Mouse (Mus musculus): ENCODE measurements around the gene Ssbp3. TPM values are rescaled to one million over a fixed set of nuclear protein-coding genes. Genes with fewer than 3 reads are reported as not detected.
A peak's percentile ranks its signal among the peaks of the same experiment; 100 is the strongest.

Gene Ssbp3
- polyA plus RNA-seq, 1 experiment from 2014 or later: 43.3 TPM

DNA sequence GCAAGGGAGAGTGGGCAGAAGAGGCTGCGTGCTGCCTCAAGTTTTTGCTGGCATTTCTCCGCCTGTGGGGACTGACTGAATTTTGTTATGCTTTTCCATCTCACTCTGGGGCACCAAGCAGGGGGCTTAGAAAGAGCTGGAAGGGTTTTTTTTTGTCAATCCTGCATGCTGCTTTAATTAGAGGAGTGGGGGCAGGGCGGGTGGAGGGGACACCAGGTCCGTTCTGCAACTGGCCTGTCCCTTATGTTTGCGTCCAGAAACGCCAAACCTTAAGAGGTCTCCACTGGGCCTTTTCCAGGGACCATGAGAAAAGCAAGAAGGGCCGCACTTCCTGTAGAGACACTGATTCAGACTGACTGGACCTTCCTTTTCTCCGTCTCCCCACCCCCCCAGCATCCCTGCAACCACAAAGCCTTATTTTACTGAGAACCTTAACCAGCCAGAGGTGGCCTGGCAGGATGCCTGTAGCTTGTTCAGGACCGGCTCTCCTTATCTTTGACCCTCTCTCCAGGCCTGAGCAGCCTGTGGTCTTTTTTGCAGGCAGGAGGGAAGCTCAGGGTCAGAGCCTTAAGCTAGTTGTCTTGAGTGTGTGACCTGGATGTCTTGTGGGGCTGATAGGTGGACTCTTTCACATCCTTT lies 3.0 kb downstream of the Ssbp3 start:
- H3K27ac ChIP-seq (replicated peaks in 1 of 2; ENCODE audit: control insufficient read depth in 1 of 2, insufficient read depth in 1 of 2, low read depth in 2 of 2, low read length in 2 of 2): peak overlapping the region in 1 of 2 experiments; percentile 51; a peak in 2 of 4 replicates

DNA sequence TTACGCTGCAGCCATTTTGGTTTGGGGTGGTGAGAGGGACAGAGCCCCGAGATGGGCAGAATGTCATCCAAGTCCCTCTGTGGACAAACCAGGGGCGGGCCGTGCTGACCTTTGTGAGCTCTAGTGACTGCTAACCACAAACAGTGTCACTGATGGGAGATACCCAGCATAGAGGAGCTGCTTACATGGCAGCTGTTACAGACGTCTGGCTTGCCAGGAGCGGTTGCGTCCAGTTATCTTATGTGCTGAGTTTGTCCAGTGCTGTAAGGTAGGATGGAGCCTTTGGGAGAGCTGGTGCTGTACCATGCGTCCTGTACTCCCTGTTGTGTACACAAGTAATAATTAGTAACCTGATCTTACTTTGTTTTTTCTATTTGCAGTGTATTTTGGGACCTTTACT lies 4.8 kb downstream of the Ssbp3 start:
- ATAC-seq (ENCODE audit: insufficient number of reproducible peaks, insufficient read depth, low FRiP score, low read depth): no peak
- H3K9ac ChIP-seq (ENCODE audit: low read length): 0 out of 2 replicates have a peak overlapping the region, but pooled peaks have one; percentile 4
- no peak overlapping the region for H3K27ac ChIP-seq (replicated peaks in 1 of 2; ENCODE audit: control insufficient read depth in 1 of 2, insufficient read depth in 1 of 2, low read depth in 2 of 2, low read length in 2 of 2)
- 69% methylated on average over 8 of the region's 8 CpGs for WGBS
- no peaks in the 10 kb centered on the region for H3K9me3 ChIP-seq (ENCODE audit: control insufficient read depth, low read length)
- H3K4me3 ChIP-seq (ENCODE audit: control insufficient read depth in 1 of 2, insufficient read depth in 1 of 2, low read depth in 1 of 2, low read length in 2 of 2): no peak overlapping the region
- no peak overlapping the region for H3K4me2 ChIP-seq (ENCODE audit: low read length)
- H3K27me3 ChIP-seq (ENCODE audit: control insufficient read depth, insufficient read depth, low read length): no peaks in the 10 kb centered on the region
- H3K4me1 ChIP-seq (ENCODE audit: control insufficient read depth in 2 of 2, insufficient read depth in 2 of 2, low read length in 2 of 2): peaks cover 15 to 26% of the 10 kb centered on the region in 2 experiments
- H3K36me3 ChIP-seq (ENCODE audit: control insufficient read depth, insufficient read depth, low read length): peaks cover 62% of the 10 kb centered on the region

More for the DNA sequence above, 3.0 kb downstream of the Ssbp3 start:
- no peaks in the 10 kb centered on the region for H3K27me3 ChIP-seq (ENCODE audit: control insufficient read depth, insufficient read depth, low read length)
- H3K9me3 ChIP-seq (ENCODE audit: control insufficient read depth, low read length): no peaks in the 10 kb centered on the region
- no peak for ATAC-seq (ENCODE audit: insufficient number of reproducible peaks, insufficient read depth, low FRiP score, low read depth)
- WGBS: 20% methylated on average over 9 of the region's 9 CpGs
- H3K4me2 ChIP-seq (ENCODE audit: low read length): peak overlapping the region; percentile 92
- peaks cover 28 to 40% of the 10 kb centered on the region in 2 experiments for H3K4me1 ChIP-seq (ENCODE audit: control insufficient read depth in 2 of 2, insufficient read depth in 2 of 2, low read length in 2 of 2)
- H3K9ac ChIP-seq (ENCODE audit: low read length): peak overlapping the region; percentile 99
- peaks cover 46% of the 10 kb centered on the region for H3K36me3 ChIP-seq (ENCODE audit: control insufficient read depth, insufficient read depth, low read length)
- H3K4me3 ChIP-seq (ENCODE audit: control insufficient read depth in 1 of 2, insufficient read depth in 1 of 2, low read depth in 1 of 2, low read length in 2 of 2): peak overlapping the region; percentile 96 to 98

DNA sequence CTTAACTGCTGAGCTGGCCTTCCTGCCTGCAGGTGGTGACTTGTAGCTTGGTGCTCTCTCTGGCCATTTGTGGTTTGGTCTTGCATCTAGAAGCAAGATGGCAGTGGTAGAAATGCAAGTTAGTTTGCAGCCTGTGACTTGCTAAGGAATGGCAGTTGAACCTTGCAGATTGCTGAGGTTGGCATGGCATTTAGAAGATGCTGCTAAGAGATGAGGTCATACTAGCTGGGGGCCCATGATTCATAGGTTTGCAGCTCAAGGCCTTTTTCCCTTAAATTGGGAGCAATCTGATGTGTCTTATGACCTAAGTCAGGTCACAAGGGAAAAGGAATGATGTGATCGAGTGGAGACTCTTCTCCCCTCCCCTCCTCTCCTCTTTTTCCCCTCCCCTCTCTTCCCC lies 7.8 kb downstream of the Ssbp3 start:
- Histone ChIP-seq H3K4me3 (ENCODE audit: control insufficient read depth in 1 of 2, insufficient read depth in 1 of 2, low read depth in 1 of 2, low read length in 2 of 2) (no peak overlapping the region), H3K27ac (replicated peaks in 1 of 2; ENCODE audit: control insufficient read depth in 1 of 2, insufficient read depth in 1 of 2, low read depth in 2 of 2, low read length in 2 of 2) (no peak overlapping the region), H3K27me3 (ENCODE audit: control insufficient read depth, insufficient read depth, low read length) (no peaks in the 10 kb centered on the region), H3K4me1 (ENCODE audit: control insufficient read depth in 2 of 2, insufficient read depth in 2 of 2, low read length in 2 of 2) (peaks cover 16 to 31% of the 10 kb centered on the region in 2 experiments), H3K9me3 (ENCODE audit: control insufficient read depth, low read length) (no peaks in the 10 kb centered on the region), H3K4me2 (ENCODE audit: low read length) (no peak overlapping the region), H3K9ac (ENCODE audit: low read length) (no peak overlapping the region), H3K36me3 (ENCODE audit: control insufficient read depth, insufficient read depth, low read length) (peaks cover 85% of the 10 kb centered on the region)
- no peak for ATAC-seq (ENCODE audit: insufficient number of reproducible peaks, insufficient read depth, low FRiP score, low read depth)
- WGBS: 82% methylated on average over 1 of the region's 1 CpGs

DNA sequence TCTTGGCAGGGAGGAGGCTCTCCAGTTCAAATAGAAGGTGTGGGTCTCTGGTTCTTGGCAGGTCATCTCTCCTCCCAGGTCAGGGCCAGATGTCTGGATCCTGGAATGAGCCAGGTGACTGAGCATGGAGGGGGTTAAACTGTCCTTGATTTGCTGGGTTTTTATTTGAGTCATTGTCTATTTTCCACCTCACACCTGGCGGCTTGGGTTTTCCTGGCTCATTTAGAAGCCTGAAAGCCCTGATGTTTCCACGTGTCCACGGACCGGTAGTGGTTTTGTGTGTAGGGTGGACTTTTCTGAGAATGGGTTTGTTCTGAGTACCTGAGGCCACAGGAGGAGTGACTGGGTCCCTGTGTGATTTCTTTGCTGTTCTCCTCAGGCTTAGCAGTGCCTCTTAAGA lies 9.6 kb downstream of the Ssbp3 start:
- 94% methylated on average over 4 of the region's 4 CpGs for WGBS
- no peak overlapping the region for H3K27ac ChIP-seq (replicated peaks in 1 of 2; ENCODE audit: control insufficient read depth in 1 of 2, insufficient read depth in 1 of 2, low read depth in 2 of 2, low read length in 2 of 2)
- peaks cover 8 to 19% of the 10 kb centered on the region in 2 experiments for H3K4me1 ChIP-seq (ENCODE audit: control insufficient read depth in 2 of 2, insufficient read depth in 2 of 2, low read length in 2 of 2)
- no peaks in the 10 kb centered on the region for H3K27me3 ChIP-seq (ENCODE audit: control insufficient read depth, insufficient read depth, low read length)
- H3K4me2 ChIP-seq (ENCODE audit: low read length): no peak overlapping the region
- H3K36me3 ChIP-seq (ENCODE audit: control insufficient read depth, insufficient read depth, low read length): peaks cover 91% of the 10 kb centered on the region
- no peak overlapping the region for H3K9ac ChIP-seq (ENCODE audit: low read length)
- no peak overlapping the region for H3K4me3 ChIP-seq (ENCODE audit: control insufficient read depth in 1 of 2, insufficient read depth in 1 of 2, low read depth in 1 of 2, low read length in 2 of 2)
- no peak for ATAC-seq (ENCODE audit: insufficient number of reproducible peaks, insufficient read depth, low FRiP score, low read depth)
- H3K9me3 ChIP-seq (ENCODE audit: control insufficient read depth, low read length): no peaks in the 10 kb centered on the region

DNA sequence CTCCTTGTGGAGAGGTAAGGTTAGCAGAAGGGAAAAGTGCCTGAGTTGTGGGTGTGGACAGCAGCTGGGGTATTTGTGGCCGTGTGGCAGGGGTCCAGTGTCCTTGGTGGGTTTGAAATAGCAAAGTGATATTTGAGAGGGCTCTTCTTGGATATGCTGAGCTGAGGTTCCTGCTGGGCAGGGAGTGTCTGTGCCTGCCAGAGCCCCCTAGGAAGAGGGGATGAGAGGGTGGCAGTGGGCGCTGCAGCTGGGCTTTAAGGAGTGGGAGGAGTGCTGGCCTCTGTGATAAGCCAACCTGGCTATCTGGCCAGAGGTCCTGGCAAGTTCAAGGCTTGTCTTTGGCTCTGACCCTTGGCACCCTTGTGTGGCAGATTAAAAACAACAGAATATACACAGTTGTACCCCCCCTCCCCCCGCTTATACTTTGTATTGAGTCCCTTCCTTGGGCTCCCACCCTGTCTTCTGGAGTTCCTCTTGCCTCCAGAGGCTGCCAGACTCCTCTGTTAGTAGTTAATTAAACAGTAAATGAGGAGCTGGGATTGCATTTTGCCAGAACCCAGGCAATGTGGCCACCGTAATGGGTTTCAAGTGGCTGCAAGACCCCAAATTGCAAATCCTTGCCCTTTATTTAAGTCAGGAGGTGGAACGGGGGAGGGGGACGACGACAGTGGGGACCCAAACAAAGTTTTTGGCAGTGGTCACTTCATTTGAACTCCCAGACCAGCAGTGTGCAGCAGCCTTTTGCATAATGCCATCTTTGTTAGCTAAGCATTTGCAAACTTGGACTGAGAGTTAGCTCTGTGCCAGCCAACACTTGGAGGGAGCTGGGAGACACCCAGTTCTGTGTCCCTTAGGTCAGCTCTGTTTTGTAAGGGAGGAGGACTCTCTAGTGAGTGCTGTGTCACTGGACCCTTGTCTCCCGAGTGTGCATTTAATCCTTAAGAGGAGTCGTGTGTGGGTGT lies 11.2 kb downstream of the Ssbp3 start:
- Histone ChIP-seq H3K4me1 (ENCODE audit: control insufficient read depth in 2 of 2, insufficient read depth in 2 of 2, low read length in 2 of 2) (peaks cover 8 to 17% of the 10 kb centered on the region in 2 experiments), H3K27me3 (ENCODE audit: control insufficient read depth, insufficient read depth, low read length) (no peaks in the 10 kb centered on the region), H3K27ac (replicated peaks in 1 of 2; ENCODE audit: control insufficient read depth in 1 of 2, insufficient read depth in 1 of 2, low read depth in 2 of 2, low read length in 2 of 2) (no peak overlapping the region), H3K36me3 (ENCODE audit: control insufficient read depth, insufficient read depth, low read length) (peaks cover 91% of the 10 kb centered on the region), H3K9ac (ENCODE audit: low read length) (0 out of 2 replicates have a peak overlapping the region, but pooled peaks have one; percentile 16), H3K9me3 (ENCODE audit: control insufficient read depth, low read length) (no peaks in the 10 kb centered on the region), H3K4me2 (ENCODE audit: low read length) (no peak overlapping the region), H3K4me3 (ENCODE audit: control insufficient read depth in 1 of 2, insufficient read depth in 1 of 2, low read depth in 1 of 2, low read length in 2 of 2) (no peak overlapping the region)
- 65% methylated on average over 9 of the region's 9 CpGs for WGBS
- ATAC-seq (ENCODE audit: insufficient number of reproducible peaks, insufficient read depth, low FRiP score, low read depth): no peak

DNA sequence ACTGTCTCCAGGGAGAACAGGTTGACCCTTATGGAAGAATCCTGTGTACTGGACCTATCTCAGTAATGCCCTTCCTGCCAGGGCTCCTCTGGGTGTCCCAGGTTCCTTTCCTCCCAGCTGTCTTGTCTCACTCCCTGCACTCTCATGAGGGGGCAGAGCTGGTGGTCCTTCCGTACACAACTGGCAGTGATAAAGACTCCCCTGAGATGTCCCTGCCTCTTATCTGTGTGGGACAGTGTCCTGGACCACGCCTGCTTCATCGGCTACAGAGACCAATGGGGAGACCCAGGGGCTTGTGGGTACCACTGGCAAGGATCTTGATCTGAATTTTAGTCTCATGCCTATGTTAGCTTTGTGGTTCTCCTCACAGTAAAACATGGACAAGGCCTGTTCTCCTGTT lies 12.4 kb downstream of the Ssbp3 start:
- Histone ChIP-seq H3K4me2 (ENCODE audit: low read length) (no peak overlapping the region), H3K27ac (replicated peaks in 1 of 2; ENCODE audit: control insufficient read depth in 1 of 2, insufficient read depth in 1 of 2, low read depth in 2 of 2, low read length in 2 of 2) (no peak overlapping the region), H3K9ac (ENCODE audit: low read length) (no peak overlapping the region), H3K27me3 (ENCODE audit: control insufficient read depth, insufficient read depth, low read length) (no peaks in the 10 kb centered on the region), H3K36me3 (ENCODE audit: control insufficient read depth, insufficient read depth, low read length) (peaks cover 88% of the 10 kb centered on the region), H3K4me1 (ENCODE audit: control insufficient read depth in 2 of 2, insufficient read depth in 2 of 2, low read length in 2 of 2) (peaks cover 8 to 22% of the 10 kb centered on the region in 2 experiments), H3K4me3 (ENCODE audit: control insufficient read depth in 1 of 2, insufficient read depth in 1 of 2, low read depth in 1 of 2, low read length in 2 of 2) (no peak overlapping the region), H3K9me3 (ENCODE audit: control insufficient read depth, low read length) (no peaks in the 10 kb centered on the region)
- ATAC-seq (ENCODE audit: insufficient number of reproducible peaks, insufficient read depth, low FRiP score, low read depth): no peak
- 65% methylated on average over 3 of the region's 3 CpGs for WGBS

DNA sequence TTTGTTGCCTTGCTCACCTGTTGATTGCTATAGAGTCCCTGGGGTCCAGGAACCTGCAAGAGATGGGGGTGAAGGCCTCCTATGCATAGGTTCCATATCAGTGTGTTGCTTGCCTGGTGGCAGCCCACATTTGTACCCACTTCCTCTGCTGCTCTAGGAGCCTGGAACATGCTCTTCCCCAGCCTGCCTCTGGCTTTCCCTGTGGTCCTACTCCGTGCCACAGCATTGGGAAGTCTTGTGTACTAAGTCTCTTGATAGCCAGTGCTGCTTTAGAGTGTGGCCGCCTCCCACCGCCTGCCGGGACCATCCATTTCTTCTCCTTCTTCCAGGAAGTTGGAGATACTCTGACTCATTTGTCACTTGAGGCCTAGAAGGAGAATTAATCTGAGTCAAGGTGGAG lies 13.7 kb downstream of the Ssbp3 start:
- no peaks in the 10 kb centered on the region for H3K9me3 ChIP-seq (ENCODE audit: control insufficient read depth, low read length)
- no peak for ATAC-seq (ENCODE audit: insufficient number of reproducible peaks, insufficient read depth, low FRiP score, low read depth)
- H3K36me3 ChIP-seq (ENCODE audit: control insufficient read depth, insufficient read depth, low read length): peaks cover 89% of the 10 kb centered on the region
- H3K27ac ChIP-seq (replicated peaks in 1 of 2; ENCODE audit: control insufficient read depth in 1 of 2, insufficient read depth in 1 of 2, low read depth in 2 of 2, low read length in 2 of 2): no peak overlapping the region
- H3K4me1 ChIP-seq (ENCODE audit: control insufficient read depth in 2 of 2, insufficient read depth in 2 of 2, low read length in 2 of 2): peaks cover 8 to 31% of the 10 kb centered on the region in 2 experiments
- H3K4me3 ChIP-seq (ENCODE audit: control insufficient read depth in 1 of 2, insufficient read depth in 1 of 2, low read depth in 1 of 2, low read length in 2 of 2): no peak overlapping the region
- 75% methylated on average over 4 of the region's 4 CpGs for WGBS
- no peaks in the 10 kb centered on the region for H3K27me3 ChIP-seq (ENCODE audit: control insufficient read depth, insufficient read depth, low read length)
- no peak overlapping the region for H3K9ac ChIP-seq (ENCODE audit: low read length)
- no peak overlapping the region for H3K4me2 ChIP-seq (ENCODE audit: low read length)

All from heart, embryonic 14.5 days (tissue).